Mouse (Mus musculus): ENCODE results near the gene Ptms. TPM values are rescaled to one million over a fixed set of nuclear protein-coding genes. Genes with fewer than 3 reads are reported as not detected.
"Not testable (repeated sequence)": the region's sequence is repeated elsewhere in the genome, so short reads cannot be mapped to it uniquely, and the experiment has no call there.

Ptms gene
- polyA plus RNA-seq, 1 experiment: 807 TPM

- peak; percentile 46 for DNase-seq (ENCODE audit: low spot score)
Measured at GRCm38 (mm10) chr6:124904161-124904981, 15.5 kb downstream of the Ptms start.

GRCm38 (mm10) chr6:124903580-124904151 lies 16.2 kb downstream of the Ptms start:
- peak; percentile 92 for DNase-seq (ENCODE audit: low spot score)

GRCm38 (mm10) chr6:124901851-124902250 lies 18.1 kb downstream of the Ptms start:
- no peak for DNase-seq (ENCODE audit: low spot score)

GRCm38 (mm10) chr6:124900801-124901480 lies 19.0 kb downstream of the Ptms start:
- DNase-seq (ENCODE audit: low spot score): no peak

- DNase-seq (ENCODE audit: low spot score): no peak
Measured at GRCm38 (mm10) chr6:124900056-124900800, 19.7 kb downstream of the Ptms start.

GRCm38 (mm10) chr6:124898359-124898758 lies 21.5 kb downstream of the Ptms start:
- DNase-seq (ENCODE audit: low spot score): no peak

- DNase-seq (ENCODE audit: low spot score): not testable (repeated sequence)
Measured at GRCm38 (mm10) chr6:124894113-124894512, 25.8 kb downstream of the Ptms start.

- no peak for DNase-seq (ENCODE audit: low spot score)
Measured at GRCm38 (mm10) chr6:124890997-124891396, 28.9 kb downstream of the Ptms start.

GRCm38 (mm10) chr6:124888555-124889125 lies 31.3 kb downstream of the Ptms start:
- DNase-seq (ENCODE audit: low spot score): no peak

- no peak for DNase-seq (ENCODE audit: low spot score)
Measured at GRCm38 (mm10) chr6:124887986-124888385, 31.9 kb downstream of the Ptms start, which contains the start of gene Cd4. Gene Cd4, minus strand, starts transcription at chr6:124888221.

GRCm38 (mm10) chr6:124885956-124886381 lies 33.9 kb downstream of the Ptms start:
- no peak for DNase-seq (ENCODE audit: low spot score)

- DNase-seq (ENCODE audit: low spot score): no peak
Measured at GRCm38 (mm10) chr6:124884714-124885500, 35.0 kb downstream of the Ptms start.

- no peak for DNase-seq (ENCODE audit: low spot score)
Measured at GRCm38 (mm10) chr6:124883351-124883750, 36.6 kb downstream of the Ptms start.

- no peak for DNase-seq (ENCODE audit: low spot score)
Measured at GRCm38 (mm10) chr6:124881821-124882220, 38.1 kb downstream of the Ptms start.

- DNase-seq (ENCODE audit: low spot score): no peak
Measured at GRCm38 (mm10) chr6:124879390-124879789, 40.5 kb downstream of the Ptms start.

GRCm38 (mm10) chr6:124874348-124874747 lies 45.6 kb downstream of the Ptms start:
- no peak for DNase-seq (ENCODE audit: low spot score)

GRCm38 (mm10) chr6:124866560-124866959 lies 53.3 kb downstream of the Ptms start:
- no peak for DNase-seq (ENCODE audit: low spot score)

- DNase-seq (ENCODE audit: low spot score): no peak
Measured at GRCm38 (mm10) chr6:124865766-124866362, 54.0 kb downstream of the Ptms start.

Measured in urinary bladder, adult 2 months (tissue).